Mouse (Mus musculus) liver, adult 2 months (tissue): Measurements from ENCODE around the gene Rfc2.

Source experiments
- CTCF ChIP-seq: fragments of 200-500 bp; IDR thresholded peaks from 2 replicates; pipeline ENCODE4 v1.5.1; 2011; ENCODE audit warnings: low read depth, low read length, control low read depth
- POLR2A ChIP-seq: fragments of 200-500 bp; IDR thresholded peaks from 2 replicates; pipeline ENCODE4 v1.6.1; 2011; ENCODE audit warnings: low read length, control low read depth; ENCODE audit not compliant: insufficient read depth; ENCODE audit errors: extremely low read depth

DNA sequence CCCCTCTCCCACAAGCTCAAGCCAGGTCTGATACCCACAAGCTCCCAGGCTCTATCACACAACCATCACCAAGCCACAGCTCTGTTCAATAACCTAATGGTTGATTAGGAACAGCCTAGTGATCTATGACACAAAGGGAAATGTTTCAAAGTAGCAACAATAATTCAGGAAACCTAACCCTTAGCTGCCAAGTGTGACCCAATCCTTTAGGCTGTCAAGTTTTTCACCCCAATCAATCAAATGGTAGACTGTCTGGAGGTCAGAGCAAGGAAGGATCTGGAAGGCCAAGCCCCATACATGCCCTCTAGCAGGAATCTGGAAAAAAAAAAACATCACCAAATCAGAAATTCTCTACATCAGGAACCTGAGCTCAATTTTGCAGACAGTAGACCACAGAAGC lies 49.7 kb downstream of the Rfc2 start:
- TF ChIP-seq CTCF (no peak), POLR2A (no peak)
